Mouse (Mus musculus): ENCODE measurements around the gene H2-Q10. TPM values are rescaled to one million over a fixed set of nuclear protein-coding genes. Genes with fewer than 3 reads are reported as not detected.
"Not testable (repeated sequence)": the region's sequence is repeated elsewhere in the genome, so short reads cannot be mapped to it uniquely, and the experiment has no call there.

The H2-Q10 gene
- total and polyA plus RNA-seq, 2 experiments from 2014 or later = 0.21 TPM; not detected in 1

- no peak for ATAC-seq
- WGBS = 52% methylated on average over 5 of the region's 5 CpGs
- Histone ChIP-seq H3K9ac (replicated peaks; ENCODE audit: low read length) (no peak overlapping the region), H3K4me3 (ENCODE audit: low read length) (no peak overlapping the region), H3K36me3 (ENCODE audit: insufficient read depth, low read length) (no peaks in the 10 kb centered on the region), H3K27me3 (ENCODE audit: insufficient read depth, low read length) (peaks cover 5% of the 10 kb centered on the region; the same call in 1 of the 2 replicates), H3K27ac (no peak overlapping the region), H3K4me2 (ENCODE audit: low read depth, low read length) (no peak overlapping the region), H3K4me1 (ENCODE audit: insufficient read depth, low read length) (no peaks in the 10 kb centered on the region), H3K9me3 (ENCODE audit: low read length) (no peaks in the 10 kb centered on the region)
- TF ChIP-seq CTCF (IDR thresholded peaks at IDR 0.05; ENCODE audit: low read depth) = no peak
- no peak for DNase-seq (ENCODE audit: low spot score)
Measured at GRCm38 (mm10) chr17:35502762-35503161, 32.9 kb downstream of the H2-Q10 start.

- H3K27ac ChIP-seq = no peak overlapping the region
- no peak overlapping the region for H3K9ac ChIP-seq (replicated peaks; ENCODE audit: low read length)
- H3K9me3 ChIP-seq (ENCODE audit: low read length) = no peaks in the 10 kb centered on the region
- ATAC-seq = no peak
- no peak overlapping the region for H3K4me2 ChIP-seq (ENCODE audit: low read depth, low read length)
- peaks cover 5% of the 10 kb centered on the region; the same call in 1 of the 2 replicates for H3K27me3 ChIP-seq (ENCODE audit: insufficient read depth, low read length)
- H3K36me3 ChIP-seq (ENCODE audit: insufficient read depth, low read length) = no peaks in the 10 kb centered on the region
- H3K4me3 ChIP-seq (ENCODE audit: low read length) = no peak overlapping the region
- no peak for DNase-seq (ENCODE audit: low spot score)
- no peaks in the 10 kb centered on the region for H3K4me1 ChIP-seq (ENCODE audit: insufficient read depth, low read length)
- 22% methylated on average over 5 of the region's 5 CpGs for WGBS
- TF ChIP-seq CTCF (IDR thresholded peaks at IDR 0.05; ENCODE audit: low read depth) = no peak
Measured at GRCm38 (mm10) chr17:35503849-35504248, 34.0 kb downstream of the H2-Q10 start.

- WGBS = 23% methylated on average over 8 of the region's 8 CpGs
Measured at GRCm38 (mm10) chr17:35504628-35505481, 35.0 kb downstream of the H2-Q10 start.

GRCm38 (mm10) chr17:35505776-35506175 lies 35.9 kb downstream of the H2-Q10 start, which contains the start of gene Pou5f1:
Gene Pou5f1, plus strand, starts transcription at chr17:35506018.
- Histone ChIP-seq H3K4me2 (ENCODE audit: low read depth, low read length) (no peak within 1 kb of the TSS), H3K9ac (replicated peaks; ENCODE audit: low read length) (no peak within 1 kb of the TSS), H3K4me3 (ENCODE audit: low read length) (no peak within 1 kb of the TSS), H3K36me3 (ENCODE audit: insufficient read depth, low read length) (no peaks in the 10 kb centered on the region), H3K9me3 (ENCODE audit: low read length) (no peaks in the 10 kb centered on the region), H3K27ac (no peak within 1 kb of the TSS), H3K4me1 (ENCODE audit: insufficient read depth, low read length) (no peaks in the 10 kb centered on the region), H3K27me3 (ENCODE audit: insufficient read depth, low read length) (peaks cover 5% of the 10 kb centered on the region; the same call in 1 of the 2 replicates)
- TF ChIP-seq CTCF (IDR thresholded peaks at IDR 0.05; ENCODE audit: low read depth) = no peak
- ATAC-seq = no peak
- 31% methylated on average over 13 of the region's 13 CpGs for WGBS
- DNase-seq (ENCODE audit: low spot score) = no peak

More at GRCm38 (mm10) chr17:35504628-35505481, 35.0 kb downstream of the H2-Q10 start:
- H3K27me3 ChIP-seq (ENCODE audit: insufficient read depth, low read length) = peaks cover 5% of the 10 kb centered on the region; the same call in 1 of the 2 replicates
- H3K9me3 ChIP-seq (ENCODE audit: low read length) = no peaks in the 10 kb centered on the region
- no peak overlapping the region for H3K4me2 ChIP-seq (ENCODE audit: low read depth, low read length)
- no peak for ATAC-seq
- H3K36me3 ChIP-seq (ENCODE audit: insufficient read depth, low read length) = no peaks in the 10 kb centered on the region
- H3K9ac ChIP-seq (replicated peaks; ENCODE audit: low read length) = no peak overlapping the region
- TF ChIP-seq CTCF (IDR thresholded peaks at IDR 0.05; ENCODE audit: low read depth) = no peak
- DNase-seq (ENCODE audit: low spot score) = no peak
- no peaks in the 10 kb centered on the region for H3K4me1 ChIP-seq (ENCODE audit: insufficient read depth, low read length)
- H3K4me3 ChIP-seq (ENCODE audit: low read length) = no peak overlapping the region
- H3K27ac ChIP-seq = no peak overlapping the region

- Histone ChIP-seq H3K4me3 (ENCODE audit: low read length) (no peak overlapping the region), H3K4me1 (ENCODE audit: insufficient read depth, low read length) (no peaks in the 10 kb centered on the region), H3K9ac (replicated peaks; ENCODE audit: low read length) (no peak overlapping the region), H3K4me2 (ENCODE audit: low read depth, low read length) (no peak overlapping the region), H3K9me3 (ENCODE audit: low read length) (no peaks in the 10 kb centered on the region), H3K27ac (no peak overlapping the region), H3K27me3 (ENCODE audit: insufficient read depth, low read length) (peaks cover 5% of the 10 kb centered on the region; the same call in 1 of the 2 replicates), H3K36me3 (ENCODE audit: insufficient read depth, low read length) (no peaks in the 10 kb centered on the region)
- TF ChIP-seq CTCF (IDR thresholded peaks at IDR 0.05; ENCODE audit: low read depth) = no peak
- DNase-seq (ENCODE audit: low spot score) (no peak), ATAC-seq (no peak)
- 21% methylated on average over 10 of the region's 10 CpGs for WGBS
Measured at GRCm38 (mm10) chr17:35506881-35507280, 37.0 kb downstream of the H2-Q10 start.

GRCm38 (mm10) chr17:35507556-35508260 lies 37.8 kb downstream of the H2-Q10 start:
- no peak for TF ChIP-seq CTCF (IDR thresholded peaks at IDR 0.05; ENCODE audit: low read depth)
- H3K36me3 ChIP-seq (ENCODE audit: insufficient read depth, low read length) = no peaks in the 10 kb centered on the region
- 34% methylated on average over 13 of the region's 13 CpGs for WGBS

GRCm38 (mm10) chr17:35508279-35508678 lies 38.4 kb downstream of the H2-Q10 start:
- not testable (repeated sequence) for H3K4me1 ChIP-seq (ENCODE audit: insufficient read depth, low read length); H3K9me3 ChIP-seq (ENCODE audit: low read length); H3K36me3 ChIP-seq (ENCODE audit: insufficient read depth, low read length); DNase-seq (ENCODE audit: low spot score); ATAC-seq; H3K4me2 ChIP-seq (ENCODE audit: low read depth, low read length); H3K27me3 ChIP-seq (ENCODE audit: insufficient read depth, low read length); H3K27ac ChIP-seq; H3K4me3 ChIP-seq (ENCODE audit: low read length); H3K9ac ChIP-seq (replicated peaks; ENCODE audit: low read length)
- 49% methylated on average over 3 of the region's 5 CpGs for WGBS

More at GRCm38 (mm10) chr17:35507556-35508260, 37.8 kb downstream of the H2-Q10 start:
- no peak overlapping the region for H3K27ac ChIP-seq
- no peak overlapping the region for H3K4me3 ChIP-seq (ENCODE audit: low read length)
- DNase-seq (ENCODE audit: low spot score) (no peak), ATAC-seq (no peak)
- no peaks in the 10 kb centered on the region for H3K4me1 ChIP-seq (ENCODE audit: insufficient read depth, low read length)
- no peaks in the 10 kb centered on the region for H3K9me3 ChIP-seq (ENCODE audit: low read length)
- H3K27me3 ChIP-seq (ENCODE audit: insufficient read depth, low read length) = peaks cover 5% of the 10 kb centered on the region; the same call in 1 of the 2 replicates
- no peak overlapping the region for H3K4me2 ChIP-seq (ENCODE audit: low read depth, low read length)
- H3K9ac ChIP-seq (replicated peaks; ENCODE audit: low read length) = no peak overlapping the region

Data from hindbrain, postnatal 0 days (tissue).